Mouse (Mus musculus) heart, embryonic 13.5 days (tissue): ENCODE results near the gene Hecw2. TPM values are rescaled to one million over a fixed set of nuclear protein-coding genes. Genes with fewer than 3 reads are reported as not detected.

Experiments used
- ATAC-seq: fragments of 200-750 bp; cut with Nextera tagmentation; 2 replicates; pipeline ENCODE4 v1.8.0; 2017; ENCODE audit warnings: moderate TSS enrichment; ENCODE audit not compliant: insufficient number of reproducible peaks, low FRiP score, low TSS enrichment; ENCODE audit errors: extremely low read depth
- H3K27ac ChIP-seq: fragments of 300-500 bp; sonication (generic); replicated peaks from 2 replicates; pipeline ENCODE4 v1.5.1; 2015; ENCODE audit warnings: moderate library complexity, mild to moderate bottlenecking, inconsistent platforms
- H3K27me3 ChIP-seq: fragments of 300-500 bp; sonication (generic); replicated peaks from 2 replicates; pipeline ENCODE4 v1.6.1; 2015; ENCODE audit warnings: mild to moderate bottlenecking, inconsistent platforms
- H3K36me3 ChIP-seq: fragments of 300-500 bp; sonication (generic); 2 replicates; pipeline ENCODE4 v1.6.1; 2015; ENCODE audit warnings: mild to moderate bottlenecking, inconsistent platforms
- H3K4me1 ChIP-seq: fragments of 300-500 bp; sonication (generic); 2 replicates; pipeline ENCODE4 v1.6.1; 2015; ENCODE audit warnings: inconsistent platforms
- H3K4me2 ChIP-seq: fragments of 300-500 bp; sonication (generic); 2 replicates; pipeline ENCODE4 v1.6.1; 2015; ENCODE audit warnings: inconsistent platforms, mild to moderate bottlenecking, moderate library complexity
- H3K4me3 ChIP-seq: fragments of 300-500 bp; sonication (generic); 2 replicates; pipeline ENCODE4 v1.5.1; 2015; ENCODE audit warnings: moderate library complexity, mild to moderate bottlenecking, inconsistent platforms
- H3K9ac ChIP-seq: fragments of 300-500 bp; sonication (generic); 2 replicates; pipeline ENCODE4 v1.6.1; 2015; ENCODE audit warnings: inconsistent platforms, mild to moderate bottlenecking, moderate library complexity
- H3K9me3 ChIP-seq: fragments of 300-500 bp; sonication (generic); 2 replicates; pipeline ENCODE4 v1.6.1; 2016; ENCODE audit warnings: inconsistent platforms
- WGBS: fragments of 180-500 bp; shearing (Covaris S2); methylation state at CpG from one replicate; pipeline ENCODE4 v1.1.7; 2015; ENCODE audit warnings: mixed read lengths; 5-methylcytosine and 5-hydroxymethylcytosine counted together
- polyA plus RNA-seq: library from polyadenylated mRNA; unstranded; fragments of >200 nt; fragmentation: Nextera tagmentation; extraction: Ambion mirVana; gene quantifications from 2 replicates; pipeline ENCODE4 v1.2.1, GENCODE M21; 2015

Gene Hecw2
- polyA plus RNA-seq, 1 experiment from 2014 or later, result 4.9 TPM

DNA sequence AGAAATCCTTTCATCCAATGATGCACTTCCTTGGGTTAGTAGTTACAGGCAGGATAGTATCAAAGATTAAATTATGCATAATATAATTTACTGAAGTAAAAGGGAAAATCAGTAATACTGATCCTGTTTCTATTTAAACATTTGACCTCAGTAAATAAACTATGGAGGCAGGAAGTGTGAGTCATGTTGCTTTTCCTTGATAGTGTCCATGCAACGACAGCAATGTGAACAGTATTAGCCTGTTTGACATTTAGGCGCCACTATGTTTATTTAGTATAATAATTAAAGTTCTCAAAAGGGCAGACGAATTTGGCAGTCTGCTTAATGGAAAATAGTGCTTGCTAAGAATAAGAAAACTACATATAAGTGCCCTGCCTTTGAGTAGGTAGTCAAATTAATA, 263.7 kb downstream of the Hecw2 start:
- Histone ChIP-seq H3K4me1 (0 out of 2 replicates have a peak, but pooled peaks cover 4% of the 10 kb centered on the region), H3K27ac (no peak overlapping the region), H3K9ac (no peak overlapping the region), H3K36me3 (0 out of 2 replicates have a peak, but pooled peaks cover 4% of the 10 kb centered on the region), H3K4me2 (no peak overlapping the region), H3K9me3 (no peaks in the 10 kb centered on the region), H3K4me3 (no peak overlapping the region), H3K27me3 (no peaks in the 10 kb centered on the region)
- 57% methylated on average over 3 of the region's 3 CpGs for WGBS
- no peak for ATAC-seq

DNA sequence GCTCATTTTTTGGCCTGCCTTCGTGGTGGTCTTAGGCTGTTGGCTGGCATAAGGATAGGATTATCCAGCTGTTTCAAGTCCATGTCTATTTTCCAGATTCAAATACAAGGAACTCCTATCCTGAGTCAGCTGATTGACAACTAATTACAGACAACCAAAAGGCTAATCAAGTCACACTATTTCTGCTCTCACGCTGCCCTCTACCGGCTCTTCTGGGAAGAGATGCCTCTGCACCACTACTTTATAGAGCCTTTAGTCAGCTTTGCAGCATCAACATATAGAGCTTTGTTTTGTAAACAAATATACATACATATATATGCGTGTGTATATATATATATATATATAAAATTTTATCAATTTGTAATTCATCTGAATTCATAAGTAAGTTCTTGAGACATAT, 267.4 kb downstream of the Hecw2 start:
- no peak for ATAC-seq
- Histone ChIP-seq H3K9ac (no peak overlapping the region), H3K4me3 (no peak overlapping the region), H3K4me2 (no peak overlapping the region), H3K36me3 (peaks cover 16% of the 10 kb centered on the region), H3K27ac (no peak overlapping the region), H3K4me1 (0 out of 2 replicates have a peak, but pooled peaks cover 4% of the 10 kb centered on the region), H3K9me3 (no peaks in the 10 kb centered on the region), H3K27me3 (no peaks in the 10 kb centered on the region)
- WGBS, result 32% methylated on average over 4 of the region's 4 CpGs

DNA sequence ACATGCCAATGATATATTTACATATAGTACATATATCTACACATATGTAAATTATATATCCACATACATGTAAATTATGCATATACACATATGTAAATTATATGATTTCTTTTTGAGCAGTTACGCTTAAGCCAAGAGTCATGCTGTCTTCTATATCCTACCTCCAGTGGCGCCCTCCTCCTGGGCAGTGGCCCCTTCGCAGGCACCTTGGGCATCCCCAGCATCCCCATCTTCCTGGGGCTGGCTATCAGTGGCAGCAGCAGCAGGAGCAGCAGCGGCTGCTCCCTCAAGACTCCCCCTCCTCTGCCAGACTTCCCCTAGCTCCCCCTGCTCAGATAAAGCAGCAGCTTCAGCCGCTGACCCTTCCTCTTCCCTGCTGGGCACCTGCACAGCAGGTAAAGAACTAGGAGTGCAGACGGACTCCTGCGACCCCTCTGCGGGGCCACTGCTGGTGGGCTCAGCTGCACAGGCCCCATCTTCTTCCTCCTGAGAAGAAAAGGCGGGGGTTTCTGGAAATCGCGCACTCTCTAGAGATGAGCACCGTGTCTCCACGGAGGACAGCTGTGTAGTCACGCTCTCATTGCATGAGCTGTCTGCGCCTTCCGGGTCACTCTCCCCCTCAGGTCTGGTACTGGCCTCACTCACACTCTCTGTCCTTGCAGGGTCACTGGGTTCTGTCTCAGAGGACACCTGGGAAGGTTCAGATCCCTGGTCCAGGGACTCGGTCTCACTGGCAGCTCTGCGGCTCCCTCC, 269.6 kb downstream of the Hecw2 start:
- Histone ChIP-seq H3K27me3 (no peaks in the 10 kb centered on the region), H3K36me3 (peaks cover 16% of the 10 kb centered on the region), H3K9ac (no peak overlapping the region), H3K4me3 (no peak overlapping the region), H3K27ac (no peak overlapping the region), H3K4me2 (no peak overlapping the region), H3K4me1 (no peaks in the 10 kb centered on the region), H3K9me3 (no peaks in the 10 kb centered on the region)
- WGBS, result 52% methylated on average over 18 of the region's 18 CpGs
- no peak for ATAC-seq

DNA sequence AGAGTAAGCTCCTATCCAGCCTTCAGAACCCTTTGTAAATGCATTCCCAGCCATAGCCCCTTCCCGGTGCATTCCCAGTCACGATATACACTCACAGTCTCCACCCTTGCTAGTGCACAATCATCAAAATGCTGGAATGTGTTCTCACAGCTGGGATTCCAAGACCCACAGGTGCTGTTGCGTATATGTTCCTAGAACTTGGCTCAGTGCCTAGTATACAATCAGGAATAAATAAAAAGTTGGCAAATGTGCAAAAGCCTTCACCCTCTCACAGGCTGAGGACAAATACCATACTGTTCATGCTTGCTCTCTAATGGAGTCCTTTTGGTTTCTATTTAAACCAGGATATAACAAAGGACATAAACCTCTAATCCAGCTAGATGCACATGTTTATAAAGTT, 283.1 kb downstream of the Hecw2 start:
- Histone ChIP-seq H3K36me3 (peaks cover 7% of the 10 kb centered on the region; the same call in 1 of the 2 replicates), H3K27ac (no peak overlapping the region), H3K4me3 (no peak overlapping the region), H3K4me2 (no peak overlapping the region), H3K9me3 (no peaks in the 10 kb centered on the region), H3K27me3 (no peaks in the 10 kb centered on the region), H3K4me1 (peaks cover 25% of the 10 kb centered on the region), H3K9ac (no peak overlapping the region)
- WGBS, result 45% methylated on average over 3 of the region's 3 CpGs
- ATAC-seq, result no peak

DNA sequence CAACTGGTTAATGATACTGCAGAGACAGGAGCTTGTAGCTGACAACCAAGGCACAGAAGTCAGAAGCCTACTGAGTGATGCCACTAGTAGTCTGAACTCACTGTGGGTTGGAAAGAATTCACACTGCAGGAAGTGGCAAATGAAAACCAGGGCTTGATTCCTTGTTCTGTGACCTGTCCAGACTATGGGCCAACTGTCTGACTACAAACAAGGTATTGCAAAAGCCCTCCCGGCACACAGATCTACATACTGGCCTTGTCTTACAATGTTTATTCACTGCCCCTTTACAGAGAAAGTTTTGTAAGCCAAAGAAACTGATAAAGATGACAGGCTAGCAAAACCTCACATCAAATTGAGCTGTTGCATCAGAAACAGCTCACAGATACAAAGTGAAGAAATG, 284.7 kb downstream of the Hecw2 start:
- peaks cover 7% of the 10 kb centered on the region; the same call in 1 of the 2 replicates for H3K36me3 ChIP-seq
- H3K9ac ChIP-seq, result peak overlapping the region; percentile 8; the same call in 1 of the 2 replicates
- H3K27ac ChIP-seq, result peak overlapping the region; percentile 39
- H3K4me2 ChIP-seq, result no peak overlapping the region
- 40% methylated on average over 1 of the region's 1 CpGs for WGBS
- no peaks in the 10 kb centered on the region for H3K9me3 ChIP-seq
- no peaks in the 10 kb centered on the region for H3K27me3 ChIP-seq
- peaks cover 25% of the 10 kb centered on the region for H3K4me1 ChIP-seq
- no peak overlapping the region for H3K4me3 ChIP-seq
- no peak for ATAC-seq

DNA sequence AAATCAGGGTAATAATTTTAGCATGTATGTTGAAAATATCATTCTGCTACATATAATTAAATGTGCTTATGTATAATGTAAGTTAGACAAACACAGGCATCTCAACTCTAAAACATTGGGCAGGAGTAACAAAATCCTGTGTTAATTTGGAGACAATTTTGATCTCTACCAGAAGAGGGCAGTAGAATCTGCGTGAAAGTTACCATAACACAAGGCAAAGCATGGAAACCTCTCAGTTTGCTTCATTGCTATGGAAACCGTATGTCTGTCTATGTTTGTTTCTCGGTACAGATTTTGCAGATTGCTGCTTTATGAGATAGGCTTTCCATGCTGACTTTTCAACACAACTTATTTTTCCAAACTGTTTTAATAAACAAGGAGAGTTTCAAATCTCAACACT, 285.9 kb downstream of the Hecw2 start:
- Histone ChIP-seq H3K4me3 (no peak overlapping the region), H3K27me3 (no peaks in the 10 kb centered on the region), H3K27ac (no peak overlapping the region), H3K9me3 (no peaks in the 10 kb centered on the region), H3K9ac (no peak overlapping the region), H3K36me3 (peaks cover 12% of the 10 kb centered on the region), H3K4me2 (no peak overlapping the region), H3K4me1 (peaks cover 25% of the 10 kb centered on the region)
- 16% methylated on average over 3 of the region's 3 CpGs for WGBS
- ATAC-seq, result no peak

DNA sequence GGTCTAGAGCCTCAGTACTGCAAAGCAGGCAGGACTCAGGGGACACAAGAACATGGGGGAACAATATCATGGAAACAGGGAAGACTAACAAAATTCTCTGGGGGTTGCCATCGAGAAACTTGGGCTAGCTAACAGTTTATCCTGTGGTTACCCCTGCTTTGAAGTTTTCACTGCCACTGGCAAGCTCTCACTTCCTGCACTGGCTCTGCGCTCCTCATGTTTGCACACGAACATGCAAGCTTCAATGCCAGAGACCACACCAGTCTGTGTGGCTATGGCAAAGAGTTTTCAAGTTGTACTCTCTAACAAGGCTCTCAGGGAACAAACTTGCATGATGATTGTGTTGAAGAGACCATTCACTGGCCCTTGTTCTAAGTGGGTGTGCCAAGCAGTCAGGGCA, 288.8 kb downstream of the Hecw2 start:
- Histone ChIP-seq H3K4me2 (no peak overlapping the region), H3K4me1 (peaks cover 14% of the 10 kb centered on the region), H3K36me3 (peaks cover 25% of the 10 kb centered on the region), H3K4me3 (no peak overlapping the region), H3K27ac (no peak overlapping the region), H3K9ac (no peak overlapping the region), H3K9me3 (no peaks in the 10 kb centered on the region), H3K27me3 (no peaks in the 10 kb centered on the region)
- 80% methylated on average over 3 of the region's 3 CpGs for WGBS
- ATAC-seq, result no peak

DNA sequence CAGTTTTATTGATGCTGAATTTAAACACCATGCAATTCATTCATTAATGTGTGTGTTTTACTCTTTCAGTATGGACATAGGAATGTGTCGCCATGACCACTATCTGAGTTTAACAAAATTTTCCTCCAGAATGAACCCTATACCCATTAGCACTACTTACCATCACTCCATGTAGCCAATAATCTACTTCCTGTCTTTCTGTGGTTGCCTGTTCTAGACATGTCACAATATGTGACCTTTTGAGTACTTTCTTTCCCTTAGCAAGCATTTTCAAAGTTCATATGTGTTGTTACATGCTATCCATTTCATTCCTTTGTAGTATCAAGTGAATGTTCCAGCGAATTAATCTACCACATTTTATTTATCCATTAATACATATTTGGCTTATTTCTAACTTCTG, 294.6 kb downstream of the Hecw2 start:
- no peak for ATAC-seq
- H3K27me3 ChIP-seq, result no peaks in the 10 kb centered on the region
- 80% methylated on average over 2 of the region's 2 CpGs for WGBS

DNA sequence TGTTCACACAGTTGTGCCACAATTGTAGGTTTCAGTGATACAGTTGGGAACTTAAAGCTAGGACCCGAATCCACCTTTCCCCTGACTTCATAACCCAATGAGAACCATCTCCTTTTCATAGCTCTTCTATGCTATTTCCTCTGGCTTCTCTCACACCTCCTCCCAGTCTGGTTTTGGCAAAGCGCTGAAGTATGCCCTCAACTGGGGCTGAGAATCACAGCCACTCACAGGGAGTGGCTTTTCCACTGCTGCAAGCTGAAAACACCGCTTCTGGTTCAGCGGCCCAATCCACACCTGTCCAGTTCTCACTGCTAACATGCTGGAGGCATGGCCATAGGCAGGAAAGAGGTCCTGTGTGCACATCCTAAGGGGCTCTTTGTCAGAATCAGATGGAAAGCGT, 300.7 kb downstream of the Hecw2 start:
- H3K4me3 ChIP-seq, result no peak overlapping the region
- WGBS, result 81% methylated on average over 5 of the region's 5 CpGs
- no peaks in the 10 kb centered on the region for H3K4me1 ChIP-seq
- H3K36me3 ChIP-seq, result no peaks in the 10 kb centered on the region
- H3K27ac ChIP-seq, result no peak overlapping the region
- ATAC-seq, result no peak
- H3K27me3 ChIP-seq, result no peaks in the 10 kb centered on the region
- H3K9me3 ChIP-seq, result no peaks in the 10 kb centered on the region
- no peak overlapping the region for H3K9ac ChIP-seq
- no peak overlapping the region for H3K4me2 ChIP-seq

More for the DNA sequence above, 294.6 kb downstream of the Hecw2 start:
- Histone ChIP-seq H3K4me1 (no peaks in the 10 kb centered on the region), H3K9ac (no peak overlapping the region), H3K4me2 (no peak overlapping the region), H3K9me3 (no peaks in the 10 kb centered on the region), H3K36me3 (peaks cover 25% of the 10 kb centered on the region), H3K4me3 (no peak overlapping the region), H3K27ac (no peak overlapping the region)

DNA sequence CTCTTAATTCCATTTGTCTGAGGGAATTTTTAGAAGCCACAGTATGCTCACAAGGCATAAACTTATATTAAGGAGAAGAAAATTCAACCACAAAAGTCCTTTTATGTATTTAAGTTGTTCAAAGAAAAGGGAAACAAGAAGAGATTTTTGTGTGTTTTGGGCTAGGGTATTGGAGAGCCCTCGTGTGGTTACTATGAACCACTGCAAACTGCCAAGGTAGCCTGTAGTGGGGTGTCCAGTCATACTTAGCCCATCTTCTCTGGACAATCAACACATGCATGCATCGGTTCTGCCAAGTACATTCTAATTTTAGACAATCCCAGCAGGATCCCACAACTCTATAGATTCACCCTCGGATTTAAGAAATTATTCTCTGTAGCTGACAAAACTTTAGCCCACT, 304.6 kb downstream of the Hecw2 start:
- WGBS, result 24% methylated on average over 3 of the region's 3 CpGs
- no peak for ATAC-seq
- Histone ChIP-seq H3K4me3 (no peak overlapping the region), H3K4me2 (no peak overlapping the region), H3K9me3 (no peaks in the 10 kb centered on the region), H3K9ac (no peak overlapping the region), H3K27ac (no peak overlapping the region), H3K27me3 (no peaks in the 10 kb centered on the region), H3K36me3 (0 out of 2 replicates have a peak, but pooled peaks cover 3% of the 10 kb centered on the region), H3K4me1 (no peaks in the 10 kb centered on the region)

DNA sequence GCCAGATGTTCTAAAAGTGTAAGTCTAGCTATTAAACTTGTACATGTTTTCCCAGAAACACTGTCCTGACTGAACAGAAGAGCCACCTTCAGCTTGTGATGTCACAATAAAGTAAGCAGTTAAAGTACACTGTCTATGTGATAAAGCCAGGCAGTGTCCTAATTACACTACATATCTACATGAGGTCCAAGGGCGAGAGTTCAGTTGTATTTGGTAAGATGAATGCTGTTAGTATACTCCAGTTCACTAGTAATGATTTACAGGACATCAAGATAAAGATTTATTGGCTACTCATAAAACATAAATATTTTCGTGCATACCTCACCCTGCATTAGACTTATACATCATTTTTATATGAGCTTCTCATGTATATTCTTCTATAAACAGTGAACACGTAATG, 305.2 kb downstream of the Hecw2 start:
- Histone ChIP-seq H3K9ac (no peak overlapping the region), H3K36me3 (peaks cover 8% of the 10 kb centered on the region), H3K9me3 (no peaks in the 10 kb centered on the region), H3K27me3 (no peaks in the 10 kb centered on the region), H3K4me3 (no peak overlapping the region), H3K4me2 (no peak overlapping the region), H3K27ac (no peak overlapping the region), H3K4me1 (no peaks in the 10 kb centered on the region)
- 83% methylated on average over 3 of the region's 3 CpGs for WGBS
- no peak for ATAC-seq

DNA sequence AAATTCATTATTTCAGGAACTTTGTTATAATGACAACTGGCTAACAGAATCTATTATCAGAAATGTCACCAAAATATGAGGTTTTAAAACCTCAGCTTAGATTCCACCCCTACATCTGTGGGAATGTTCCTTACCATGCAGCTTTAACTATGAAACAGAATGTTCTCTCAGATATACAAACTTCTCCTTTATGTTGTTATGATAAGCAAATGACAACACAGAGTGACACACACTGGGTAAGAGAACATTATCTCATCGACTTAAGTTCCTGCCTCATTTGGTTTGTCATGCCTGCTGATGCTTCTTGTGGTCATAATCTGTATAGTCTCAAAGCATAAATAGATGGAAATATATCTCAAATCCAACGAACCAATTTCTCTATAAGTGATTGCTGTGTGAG, 312.5 kb downstream of the Hecw2 start:
- Histone ChIP-seq H3K9me3 (no peaks in the 10 kb centered on the region), H3K27ac (no peak overlapping the region)
- ATAC-seq, result no peak

More for the DNA sequence above, 312.5 kb downstream of the Hecw2 start:
- Histone ChIP-seq H3K4me2 (no peak overlapping the region), H3K4me1 (no peaks in the 10 kb centered on the region), H3K4me3 (no peak overlapping the region), H3K9ac (no peak overlapping the region), H3K36me3 (peaks cover 30% of the 10 kb centered on the region), H3K27me3 (no peaks in the 10 kb centered on the region)
- WGBS, result 70% methylated on average over 2 of the region's 2 CpGs
